Mouse (Mus musculus): ENCODE measurements around the gene Lrrn4cl. TPM values are rescaled to one million over a fixed set of nuclear protein-coding genes. Genes with fewer than 3 reads are reported as not detected.
"Not testable (repeated sequence)": the region's sequence is repeated elsewhere in the genome, so short reads cannot be mapped to it uniquely, and the experiment has no call there.

Lrrn4cl gene
- total RNA-seq (2015) (not detected in 2 replicates), total RNA-seq (2017) (0.88 TPM in 1 of 2 replicates, not detected in the other)

DNA sequence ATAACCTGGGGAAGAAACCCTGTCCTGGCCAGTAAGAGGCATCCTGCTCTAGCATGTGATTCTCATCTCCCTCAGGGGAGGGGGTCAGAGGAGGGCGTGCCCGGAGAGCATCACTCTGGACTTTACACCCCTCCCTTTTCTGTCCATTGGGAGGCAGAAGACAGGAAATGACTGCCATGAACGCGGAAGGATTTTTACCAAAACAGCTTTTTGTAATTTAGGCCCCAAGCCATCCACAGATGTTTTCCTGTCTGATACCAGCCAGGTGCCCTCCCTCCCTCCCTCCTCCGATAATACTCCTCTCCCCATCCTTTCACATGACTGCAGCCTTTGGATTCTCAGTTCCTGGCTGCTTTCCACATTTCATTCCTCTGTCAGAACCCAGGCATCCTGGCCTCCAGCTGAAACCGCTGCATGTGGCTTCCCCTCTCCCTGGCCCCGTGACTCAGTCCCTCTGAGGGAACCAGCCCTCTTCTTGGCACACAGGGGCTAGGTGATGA, at the start of gene Lrrn4cl:
Gene Lrrn4cl, plus strand, starts transcription at position 367 of the 500 bp plus-strand sequence.
- no peak for ATAC-seq (replicated peaks; ENCODE audit: poor library complexity)

- peak; percentile 87 for ATAC-seq (replicated peaks; ENCODE audit: poor library complexity)
These were observed 48.3 kb upstream of the Lrrn4cl start, which contains the start of gene Zbtb3 for GRCm38 (mm10) chr19:8802130-8802821. TSS of gene Zbtb3 (plus strand) at chr19:8802555.

GRCm38 (mm10) chr19:8803204-8803780, 47.3 kb upstream of the Lrrn4cl start:
- ATAC-seq (replicated peaks; ENCODE audit: poor library complexity), result no peak

- 0 out of 2 replicates have a peak, but pooled peaks have one; percentile 20 for ATAC-seq (replicated peaks; ENCODE audit: poor library complexity)
These were observed 46.5 kb upstream of the Lrrn4cl start for GRCm38 (mm10) chr19:8803879-8804660.

DNA sequence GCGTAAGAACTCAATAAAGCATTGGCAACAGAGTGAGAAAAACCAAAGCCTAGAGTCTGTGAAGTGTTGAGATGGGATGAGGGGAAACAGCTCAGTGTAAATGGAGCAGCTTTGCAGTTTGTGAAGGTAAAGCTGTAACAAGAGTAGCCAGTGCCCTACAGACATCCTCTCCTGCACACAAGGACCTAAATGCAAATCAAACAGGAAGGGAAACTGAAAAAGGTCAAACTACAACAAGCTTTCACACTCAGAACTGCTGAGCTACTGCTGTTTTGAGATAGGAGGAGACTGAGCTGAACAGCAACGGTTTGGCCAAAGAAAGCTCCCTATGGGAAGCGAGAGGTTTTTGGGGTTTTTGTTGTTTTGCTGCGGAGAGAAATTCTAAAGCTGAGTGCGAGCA, 43.8 kb upstream of the Lrrn4cl start:
- ATAC-seq (replicated peaks; ENCODE audit: poor library complexity), result no peak

DNA sequence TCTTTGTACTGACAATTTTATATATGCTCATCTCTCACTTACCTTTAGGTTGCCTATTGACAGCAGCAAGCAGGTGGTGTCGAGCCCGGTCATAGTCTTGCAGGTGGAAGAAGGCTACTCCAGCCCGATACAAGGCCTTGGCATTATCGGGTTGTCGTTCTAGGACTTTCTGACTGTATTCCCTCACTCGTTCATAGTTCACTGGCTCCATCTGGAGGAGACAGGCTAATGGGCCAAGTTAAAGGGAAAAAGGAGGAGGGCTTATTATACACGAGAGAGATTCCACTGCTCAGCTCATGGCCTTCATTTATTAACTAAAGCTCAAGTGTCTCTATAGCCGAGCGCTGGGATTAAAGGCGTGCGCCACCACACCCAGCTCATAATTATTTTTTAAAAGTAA, 34.8 kb upstream of the Lrrn4cl start:
- ATAC-seq (replicated peaks; ENCODE audit: poor library complexity), result no peak

DNA sequence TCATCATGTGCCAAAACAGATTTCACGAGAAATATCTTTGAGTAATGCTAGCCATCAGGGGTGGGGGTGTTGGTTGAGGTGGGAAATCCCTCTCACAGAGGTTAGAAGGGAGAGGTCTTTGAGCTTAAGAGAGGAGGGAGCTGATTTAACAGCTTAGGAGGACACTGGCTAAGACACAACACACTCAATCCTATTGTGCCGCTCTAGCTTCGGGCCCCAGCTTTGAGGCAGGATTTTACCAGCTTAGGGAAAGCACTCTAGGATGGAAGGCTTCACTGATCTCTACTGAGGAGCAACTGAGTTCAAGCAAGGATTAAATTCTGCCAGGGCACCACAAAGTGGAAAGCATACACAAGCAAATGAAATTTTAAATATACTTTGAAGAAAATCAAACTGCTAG, 33.6 kb upstream of the Lrrn4cl start:
- no peak for ATAC-seq (replicated peaks; ENCODE audit: poor library complexity)

- no peak for ATAC-seq (replicated peaks; ENCODE audit: poor library complexity)
These were observed 32.2 kb upstream of the Lrrn4cl start for GRCm38 (mm10) chr19:8818301-8818798.

DNA sequence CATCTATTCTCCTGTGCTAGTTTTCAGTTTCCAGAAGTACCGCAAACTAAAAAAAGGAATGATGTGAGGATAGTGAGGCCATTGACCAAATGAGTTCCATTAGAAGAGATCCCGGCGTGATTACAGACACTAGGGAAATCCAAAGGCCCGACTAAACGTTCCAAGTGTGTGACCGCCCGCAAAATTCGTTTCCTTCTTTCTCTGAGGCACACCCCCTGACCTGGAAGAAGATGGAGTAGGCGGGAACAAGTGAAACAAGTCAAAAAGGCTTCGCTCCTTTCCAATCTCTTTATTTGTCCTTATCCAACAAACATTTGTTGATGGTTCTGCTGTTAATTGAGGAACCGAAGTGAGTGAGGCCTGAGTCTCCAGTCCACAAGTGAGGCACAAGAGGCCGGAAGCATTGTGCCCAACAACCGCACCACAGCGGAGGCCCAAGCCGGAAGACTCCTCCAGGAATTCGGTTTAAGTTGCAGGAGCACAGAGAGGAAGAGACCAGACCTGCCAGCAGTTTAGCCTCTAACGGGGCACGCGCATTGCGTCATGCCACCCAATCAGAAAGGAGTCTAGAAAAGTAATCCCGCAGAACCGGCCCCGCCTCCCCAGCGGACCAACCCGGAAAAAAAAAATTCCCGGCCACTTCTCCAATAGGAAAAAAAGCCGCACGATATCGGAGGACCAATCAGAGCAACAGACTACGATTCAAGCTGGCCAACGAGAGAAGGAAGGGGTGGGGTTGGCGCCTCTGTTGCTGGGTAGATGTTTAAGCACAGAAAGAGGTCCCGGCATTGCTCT, 31.6 kb upstream of the Lrrn4cl start, which contains the start of gene Ttc9c:
Gene Ttc9c, minus strand, starts transcription at position 533 of the 795 bp plus-strand sequence.
- ATAC-seq (replicated peaks; ENCODE audit: poor library complexity), result peak; percentile 75

- peak; percentile 81 for ATAC-seq (replicated peaks; ENCODE audit: poor library complexity)
These were observed 30.8 kb upstream of the Lrrn4cl start, which contains the start of gene Hnrnpul2 for GRCm38 (mm10) chr19:8819596-8820423. TSS of gene Hnrnpul2 (plus strand) at chr19:8820010.

GRCm38 (mm10) chr19:8820424-8820956, 30.1 kb upstream of the Lrrn4cl start:
- ATAC-seq (replicated peaks; ENCODE audit: poor library complexity), result no peak

DNA sequence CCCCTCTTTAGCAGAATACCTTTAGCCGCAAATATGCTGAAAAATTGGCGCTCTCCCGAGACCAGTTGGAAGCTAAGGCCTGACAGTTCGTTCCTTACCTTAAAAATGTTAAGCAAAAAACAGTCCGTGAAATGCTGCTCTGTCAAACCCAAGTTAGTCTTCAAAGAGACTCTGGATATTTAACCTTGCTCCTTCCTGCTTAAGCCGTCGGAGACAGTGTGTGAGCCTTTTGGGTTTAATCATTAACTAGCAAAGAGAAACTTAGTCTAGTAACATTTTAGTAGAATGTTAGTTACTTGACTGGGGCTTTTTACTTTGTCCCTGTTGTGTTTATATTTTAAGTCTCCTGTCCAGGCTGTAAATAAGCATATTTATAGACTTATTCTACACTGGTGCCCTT, 29.4 kb upstream of the Lrrn4cl start:
- ATAC-seq (replicated peaks; ENCODE audit: poor library complexity), result no peak

DNA sequence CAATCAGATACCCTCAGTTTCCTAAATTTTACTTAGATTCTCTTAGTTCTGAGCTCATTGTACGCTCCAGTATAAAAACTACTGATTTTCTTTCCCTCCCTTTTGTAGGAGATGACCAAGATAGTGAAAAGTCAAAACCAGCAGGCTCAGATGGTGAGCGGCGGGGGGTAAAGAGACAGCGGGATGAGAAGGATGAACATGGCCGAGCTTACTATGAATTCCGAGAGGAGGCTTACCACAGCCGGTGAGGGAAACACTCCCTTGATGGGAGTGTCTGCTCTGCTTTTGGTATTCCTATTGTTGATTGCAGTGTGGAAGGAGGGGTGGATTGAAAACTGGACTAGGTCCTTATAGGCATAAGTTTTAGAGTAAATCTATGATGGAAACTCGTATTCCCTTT, 27.9 kb upstream of the Lrrn4cl start:
- ATAC-seq (replicated peaks; ENCODE audit: poor library complexity), result no peak

GRCm38 (mm10) chr19:8829660-8830059, 20.9 kb upstream of the Lrrn4cl start, which contains the start of gene AC129217.1:
TSS of gene AC129217.1 (plus strand) at chr19:8829773.
- peak; percentile 94 for ATAC-seq (replicated peaks; ENCODE audit: poor library complexity)

- no peak for ATAC-seq (replicated peaks; ENCODE audit: poor library complexity)
These were observed 19.9 kb upstream of the Lrrn4cl start for GRCm38 (mm10) chr19:8830664-8831063.

DNA sequence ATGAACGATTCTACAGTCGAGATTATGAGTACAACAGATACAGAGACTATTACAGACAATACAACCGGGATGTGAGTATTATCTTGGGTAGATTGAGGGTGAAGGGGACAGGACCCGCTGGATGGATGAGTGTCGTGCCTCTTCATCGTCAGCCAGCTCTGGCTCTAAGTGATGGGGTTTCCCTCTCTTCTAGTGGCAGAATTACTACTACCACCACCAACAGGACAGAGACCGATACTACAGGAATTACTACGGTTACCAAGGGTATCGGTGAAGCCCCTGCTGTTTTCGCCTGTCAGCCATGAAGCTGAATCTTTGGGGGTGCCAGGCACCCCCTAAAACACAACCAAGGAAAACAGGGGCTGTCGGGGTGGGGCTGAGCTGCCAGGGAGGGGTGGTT, 19.3 kb upstream of the Lrrn4cl start:
- ATAC-seq (replicated peaks; ENCODE audit: poor library complexity), result 0 out of 2 replicates have a peak, but pooled peaks have one; percentile 27

- no peak for ATAC-seq (replicated peaks; ENCODE audit: poor library complexity)
These were observed 17.6 kb upstream of the Lrrn4cl start for GRCm38 (mm10) chr19:8832971-8833370.

DNA sequence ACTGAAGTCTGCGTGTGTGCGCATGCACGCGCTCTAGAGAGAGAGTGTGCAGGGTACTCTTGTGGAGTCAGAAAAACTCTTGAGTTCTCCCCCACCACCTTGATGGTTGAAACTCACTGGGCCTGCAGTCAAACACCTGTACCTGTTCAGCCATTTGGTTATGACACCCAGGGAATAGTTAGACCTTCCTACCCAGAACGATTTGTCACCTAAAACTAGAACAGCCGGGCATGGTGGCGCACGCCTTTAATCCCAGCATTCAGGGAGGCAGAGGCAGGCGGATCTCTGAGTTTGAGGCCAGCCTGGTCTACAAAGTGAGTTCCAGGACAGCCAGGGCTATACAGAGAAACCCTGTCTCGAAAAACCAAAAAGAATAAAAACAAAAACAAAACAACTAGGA, 14.2 kb upstream of the Lrrn4cl start:
- ATAC-seq (replicated peaks; ENCODE audit: poor library complexity), result not testable (repeated sequence)

- peak; percentile 83 for ATAC-seq (replicated peaks; ENCODE audit: poor library complexity)
These were observed 13.2 kb upstream of the Lrrn4cl start, which contains the start of gene Bscl2 for GRCm38 (mm10) chr19:8837251-8837791. TSS of gene Bscl2 (plus strand) at chr19:8837467.

Data from megakaryocyte progenitor cell, adult 5-6 weeks (primary cell).